21 mouse cellular contexts compared by ENCODE assay signal in the genomic region with DNA sequence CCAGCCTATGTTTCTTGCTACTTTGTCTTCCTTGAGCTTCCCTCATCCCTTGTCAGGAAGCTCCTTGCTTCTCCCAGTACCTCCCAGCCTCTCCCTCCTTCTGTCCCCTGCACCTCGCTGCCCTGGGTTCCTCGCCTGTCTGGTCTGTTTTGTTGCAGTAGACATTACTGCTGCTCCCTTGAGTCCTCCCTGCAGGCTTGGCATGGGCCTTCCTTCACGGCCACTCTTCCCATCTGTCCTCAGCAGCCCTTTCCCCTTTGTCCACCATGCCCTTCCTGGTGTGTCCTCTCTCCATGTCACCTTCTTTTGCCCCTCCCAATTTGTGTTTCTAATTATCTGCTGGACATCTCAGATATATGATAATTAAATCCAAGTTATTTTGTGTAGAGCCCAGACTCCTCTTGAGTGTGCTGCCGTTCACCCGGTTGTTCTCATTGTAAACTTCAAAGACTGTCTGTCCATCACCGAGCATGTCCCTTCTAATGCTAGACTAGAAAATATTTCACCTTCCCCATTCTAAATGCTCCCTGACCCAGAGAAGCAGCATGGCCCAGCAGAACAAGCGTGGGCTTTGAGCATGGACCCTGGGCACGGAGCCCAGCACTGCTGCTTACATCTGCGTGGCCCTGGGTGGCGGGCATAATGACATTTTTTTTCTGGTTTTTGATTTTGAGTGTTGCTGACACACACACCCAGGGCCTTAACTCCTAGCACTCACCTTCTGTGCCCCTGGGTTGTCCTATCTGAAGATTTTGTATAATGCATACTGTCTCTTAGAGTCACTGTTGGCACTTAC.
"Had no signal": no experiment of that assay in that cellular context is flagged by ENCODE, and none has a peak within 500 bp of the region (broad histone marks: within the 10 kb centered on the region; RNA-seq: fewer than 3 reads in every experiment).

No protein-coding gene starts in this region.

- H3K27ac ChIP-seq: kidney, postnatal 0 days; layer of hippocampus, adult 2 months; limb, embryonic 12.5 days; limb, embryonic 15.5 days; liver, embryonic 14.5 days; macrophage; midbrain, embryonic 15.5 days; neural tube, embryonic 13.5 days; stomach, embryonic 15.5 days had no signal

- H3K36me3 ChIP-seq: midbrain, embryonic 15.5 days had no signal

- H3K27me3 ChIP-seq: limb, embryonic 12.5 days; limb, embryonic 15.5 days; midbrain, embryonic 15.5 days; stomach, embryonic 15.5 days had no signal

- H3K9ac ChIP-seq: limb, embryonic 12.5 days; limb, embryonic 15.5 days; liver, embryonic 14.5 days; liver, postnatal 0 days; lung, embryonic 14.5 days; midbrain, embryonic 15.5 days; neural tube, embryonic 13.5 days; stomach, embryonic 15.5 days had no signal

- ATAC-seq: liver, postnatal 0 days; lung, postnatal 0 days; midbrain, embryonic 15.5 days had no signal

- H3K4me2 ChIP-seq: limb, embryonic 12.5 days; limb, embryonic 15.5 days; liver, embryonic 11.5 days; lung, embryonic 14.5 days; midbrain, embryonic 15.5 days; neural tube, embryonic 13.5 days; stomach, embryonic 15.5 days had no signal

- DNase-seq: kidney, adult 2 months; kidney, postnatal 25 days; layer of hippocampus, adult 9-11 months; liver, postnatal 0 days; lung, embryonic 14.5 days; retina, postnatal 1 day; right cerebral cortex, postnatal 25 days; spleen, adult 18-20 months; thymus, postnatal 25 days had no signal

- H3K9me3 ChIP-seq: limb, embryonic 12.5 days; limb, embryonic 15.5 days; midbrain, embryonic 15.5 days; neural tube, embryonic 13.5 days; stomach, embryonic 15.5 days had no signal

- H3K4me1 ChIP-seq: limb, embryonic 15.5 days; midbrain, embryonic 15.5 days; stomach, embryonic 15.5 days had no signal

- H3K4me3 ChIP-seq: layer of hippocampus, adult 2 months; limb, embryonic 12.5 days; limb, embryonic 15.5 days; midbrain, embryonic 15.5 days; myocyte; neural tube, embryonic 13.5 days; stomach, embryonic 15.5 days had no signal
